Mouse (Mus musculus) T-helper 17 cell (primary cell): ENCODE measurements around the gene Nt5c2.

Experiments
- in situ Hi-C, 2 experiments: fragments of 300-600 bp; cut with MboI, MseI; formaldehyde crosslinking; loops; 1 replicate in 1 of 2; 2 replicates in 1 of 2; pipeline ENCODE4 v1.15.1; 2025; ENCODE audit warnings: high pct_unique_total_duplicates in 2 of 2

The Nt5c2 gene

GRCm38 (mm10) chr19:46971051-46971689 lies 43.8 kb downstream of the Nt5c2 start:
- in situ Hi-C loops = no loop called here

GRCm38 (mm10) chr19:46970121-46970729 lies 44.7 kb downstream of the Nt5c2 start:
- in situ Hi-C loops = no loop called here

GRCm38 (mm10) chr19:46969286-46969985 lies 45.5 kb downstream of the Nt5c2 start:
- in situ Hi-C loops = no loop called here

- in situ Hi-C loops = no loop called here
Measured at GRCm38 (mm10) chr19:46968833-46969232, 46.1 kb downstream of the Nt5c2 start.

- in situ Hi-C loops = no loop called here
Measured at GRCm38 (mm10) chr19:46967861-46968260, 47.1 kb downstream of the Nt5c2 start.

GRCm38 (mm10) chr19:46966330-46966729 lies 48.6 kb downstream of the Nt5c2 start:
- in situ Hi-C loops = no loop called here

GRCm38 (mm10) chr19:46965496-46965895 lies 49.5 kb downstream of the Nt5c2 start:
- in situ Hi-C loops = no loop called here

GRCm38 (mm10) chr19:46964353-46964752 lies 50.6 kb downstream of the Nt5c2 start:
- in situ Hi-C loops = no loop called here

GRCm38 (mm10) chr19:46963440-46963839 lies 51.5 kb downstream of the Nt5c2 start:
- in situ Hi-C loops = no loop called here

- in situ Hi-C loops = no loop called here
Measured at GRCm38 (mm10) chr19:46962841-46963240, 52.1 kb downstream of the Nt5c2 start.

- in situ Hi-C loops = no loop called here
Measured at GRCm38 (mm10) chr19:46962171-46962772, 52.7 kb downstream of the Nt5c2 start.

GRCm38 (mm10) chr19:46961652-46962051 lies 53.3 kb downstream of the Nt5c2 start:
- in situ Hi-C loops = no loop called here

GRCm38 (mm10) chr19:46961047-46961651 lies 53.8 kb downstream of the Nt5c2 start:
- in situ Hi-C loops = no loop called here

GRCm38 (mm10) chr19:46960101-46961046 lies 54.6 kb downstream of the Nt5c2 start:
- in situ Hi-C loops = no loop called here

GRCm38 (mm10) chr19:46959536-46959935 lies 55.4 kb downstream of the Nt5c2 start:
- in situ Hi-C loops = loop anchor here (5.0 kb wide), 2 partner anchors 33 to 37 kb away; no protein-coding TSS in a partner anchor

- in situ Hi-C loops = loop anchor here (5.0 kb wide), 2 partner anchors 34 to 36 kb away; no protein-coding TSS in a partner anchor
Measured at GRCm38 (mm10) chr19:46958566-46958965, 56.4 kb downstream of the Nt5c2 start.

- in situ Hi-C loops = loop anchor here (5.0 kb wide), 2 partner anchors 34 to 36 kb away; no protein-coding TSS in a partner anchor
Measured at GRCm38 (mm10) chr19:46957971-46958370, 57.0 kb downstream of the Nt5c2 start.

GRCm38 (mm10) chr19:46957001-46957400 lies 58.0 kb downstream of the Nt5c2 start:
- in situ Hi-C loops = loop anchor here (5.0 kb wide), 2 partner anchors 35 kb away; no protein-coding TSS in a partner anchor

GRCm38 (mm10) chr19:46956410-46956809 lies 58.5 kb downstream of the Nt5c2 start:
- in situ Hi-C loops = loop anchor here (5.0 kb wide), 2 partner anchors 34 to 36 kb away; no protein-coding TSS in a partner anchor

- in situ Hi-C loops = loop anchor here (5.0 kb wide), 2 partner anchors 33 to 37 kb away; no protein-coding TSS in a partner anchor
Measured at GRCm38 (mm10) chr19:46955630-46956029, 59.3 kb downstream of the Nt5c2 start.
